Mouse (Mus musculus) thymus, adult 2 months (tissue): Measurements from ENCODE around the gene Gse1.

Experiments
- CTCF ChIP-seq: fragments of 200-500 bp; IDR thresholded peaks from 2 replicates; pipeline ENCODE4 v1.5.1; 2012; ENCODE audit warnings: mild to moderate bottlenecking, control low read depth, low read length, moderate library complexity, borderline replicate concordance; ENCODE audit not compliant: control insufficient read depth, poor library complexity, insufficient read depth; ENCODE audit errors: extremely low read depth
- POLR2A ChIP-seq: fragments of 200-500 bp; IDR thresholded peaks from 2 replicates; pipeline ENCODE4 v1.6.1; 2012; ENCODE audit warnings: mild to moderate bottlenecking, low read length, control low read depth, moderate library complexity; ENCODE audit not compliant: control insufficient read depth, poor library complexity, insufficient read depth; ENCODE audit errors: extremely low read depth

DNA sequence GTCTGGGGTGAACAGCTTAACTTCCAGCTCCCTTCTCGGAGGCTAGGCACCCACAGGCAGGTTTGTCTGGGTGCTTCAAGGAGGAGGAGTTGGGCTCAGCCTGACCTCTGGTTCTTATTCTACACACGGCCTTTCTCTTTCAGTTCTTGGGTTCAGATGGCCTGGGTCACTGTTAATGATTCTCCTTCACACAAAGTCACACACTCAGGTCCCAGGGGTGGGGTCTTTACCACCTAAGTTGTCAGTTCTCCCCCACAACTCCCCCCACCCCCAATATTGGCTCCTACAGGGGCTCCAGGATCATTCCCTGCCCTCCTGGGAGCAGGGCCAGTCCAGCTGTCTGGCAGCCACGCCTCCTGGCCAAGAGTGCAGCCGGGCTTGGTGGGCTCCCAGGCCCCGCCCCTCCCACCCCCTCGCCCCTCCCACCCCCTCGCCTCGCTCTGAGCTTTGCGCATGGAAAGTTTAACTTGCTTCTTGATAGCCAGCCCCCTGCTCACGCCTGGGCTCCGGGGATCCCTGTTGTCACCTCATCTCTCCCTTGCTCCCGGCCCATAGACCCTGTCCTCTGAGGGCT, 288.0 kb downstream of the Gse1 start:
- TF ChIP-seq CTCF (no peak), POLR2A (no peak)
